Mouse (Mus musculus) myocyte (in vitro differentiated cells): ENCODE data around the gene Ccdc103. TPM values are rescaled to one million over a fixed set of nuclear protein-coding genes. Genes with fewer than 3 reads are reported as not detected.
A peak's percentile ranks its signal among the peaks of the same experiment; 100 is the strongest.

Experiments used
- H3K27me3 ChIP-seq: one replicate; pipeline ENCODE4 v1.6.1; 2011; ENCODE audit not compliant: control insufficient read depth, insufficient read depth, insufficient read length
- H3K36me3 ChIP-seq: one replicate; pipeline ENCODE4 v1.6.1; 2011; ENCODE audit not compliant: control insufficient read depth, insufficient read depth
- H3K4me2 ChIP-seq: one replicate; pipeline ENCODE4 v1.6.1; 2011; ENCODE audit warnings: low read depth, control low read depth
- H3K4me3 ChIP-seq: one replicate; pipeline ENCODE4 v1.5.1; 2011; ENCODE audit warnings: mild to moderate bottlenecking, control low read depth, moderate library complexity
- H3K79me2 ChIP-seq: one replicate; pipeline ENCODE4 v1.6.1; 2011; ENCODE audit not compliant: control insufficient read depth, insufficient read depth
- H3ac ChIP-seq: one replicate; pipeline ENCODE4 v1.6.1; 2011; ENCODE audit not compliant: control insufficient read depth, insufficient read length
- CEBPB ChIP-seq: IDR thresholded peaks from 2 replicates; pipeline ENCODE4 v1.6.1; 2011; ENCODE audit warnings: mild to moderate bottlenecking, moderate library complexity; ENCODE audit not compliant: poor library complexity, insufficient read depth, severe bottlenecking
- E2F4 ChIP-seq: IDR thresholded peaks from one replicate; pipeline ENCODE4 v1.6.1; 2011; ENCODE audit warnings: mild to moderate bottlenecking, control low read depth, moderate library complexity; ENCODE audit not compliant: insufficient read depth
- MAX ChIP-seq: IDR thresholded peaks from one replicate; pipeline ENCODE4 v1.6.1; 2011; ENCODE audit warnings: low read depth, mild to moderate bottlenecking, control low read depth
- MYOD1 ChIP-seq, 3 experiments: IDR thresholded peaks; one replicate each; pipeline ENCODE4 v1.6.1; 2011; ENCODE audit warnings: control low read depth in 2 of 3, low read depth in 2 of 3, mild to moderate bottlenecking in 2 of 3, moderate library complexity in 1 of 3; ENCODE audit not compliant: insufficient read length in 2 of 3, control insufficient read depth in 1 of 3
- MYOG ChIP-seq, 3 experiments: IDR thresholded peaks; one replicate each; pipeline ENCODE4 v1.6.1; 2011; ENCODE audit warnings: control low read depth in 2 of 3, low read depth in 2 of 3, mild to moderate bottlenecking in 2 of 3; ENCODE audit not compliant: insufficient read length in 2 of 3, control insufficient read depth in 1 of 3, insufficient read depth in 1 of 3
- POLR2A ChIP-seq: IDR thresholded peaks from one replicate; pipeline ENCODE4 v1.6.1; 2011; ENCODE audit warnings: low read depth, mild to moderate bottlenecking, control low read depth, moderate library complexity; ENCODE audit not compliant: insufficient read length
- POLR2AphosphoS2 ChIP-seq: IDR thresholded peaks from one replicate; pipeline ENCODE4 v1.6.1; 2011; ENCODE audit warnings: low read depth, control low read depth; ENCODE audit not compliant: insufficient read length
- REST ChIP-seq: IDR thresholded peaks from one replicate; pipeline ENCODE4 v1.6.1; 2011; ENCODE audit warnings: mild to moderate bottlenecking, control low read depth, moderate library complexity; ENCODE audit not compliant: insufficient read depth, insufficient read length
- SRF ChIP-seq: IDR thresholded peaks from one replicate; pipeline ENCODE4 v1.6.1; 2011; ENCODE audit warnings: low read depth; ENCODE audit not compliant: control insufficient read depth, insufficient read length
- TCF12 ChIP-seq: IDR thresholded peaks from one replicate; pipeline ENCODE4 v1.6.1; 2011; ENCODE audit warnings: mild to moderate bottlenecking, control low read depth; ENCODE audit not compliant: poor library complexity, insufficient read depth, severe bottlenecking
- TCF3 ChIP-seq: IDR thresholded peaks from one replicate; pipeline ENCODE4 v1.6.1; 2011; ENCODE audit warnings: low read depth, control low read depth; ENCODE audit not compliant: insufficient read length
- USF1 ChIP-seq: IDR thresholded peaks from one replicate; pipeline ENCODE4 v1.6.1; 2011; ENCODE audit warnings: low read depth, mild to moderate bottlenecking, control low read depth, moderate library complexity
- polyA plus RNA-seq: library from polyadenylated mRNA; unstranded; fragments of >200 nt; fragmentation: generic; extraction: Trizol; gene quantifications from one replicate; pipeline ENCODE4 v1.2.1, GENCODE M21; 2012; ENCODE audit warnings: missing spikeins

The Ccdc103 gene
- polyA plus RNA-seq, 1 experiment = 1.4 TPM

GRCm38 (mm10) chr11:102902107-102902506 is 21.1 kb downstream of the Ccdc103 start:
- H3K36me3 ChIP-seq = peaks cover 11% of the 10 kb centered on the region
- no peak overlapping the region for H3K4me2 ChIP-seq
- no peak overlapping the region for H3ac ChIP-seq
- no peak overlapping the region for H3K4me3 ChIP-seq
- H3K79me2 ChIP-seq = no peaks in the 10 kb centered on the region
- TF ChIP-seq MAX (no peak), E2F4 (no peak), POLR2AphosphoS2 (no peak)
- no peaks in the 10 kb centered on the region for H3K27me3 ChIP-seq

- no peak for TF ChIP-seq REST
- no peak for TF ChIP-seq E2F4
- TF ChIP-seq TCF3 = no peak
- peak; percentile 95 for TF ChIP-seq POLR2AphosphoS2
- Histone ChIP-seq H3K79me2 (no peaks in the 10 kb centered on the region), H3K4me2 (no peak overlapping the region)
Observed at GRCm38 (mm10) chr11:102903654-102904053, 22.6 kb downstream of the Ccdc103 start.

DNA sequence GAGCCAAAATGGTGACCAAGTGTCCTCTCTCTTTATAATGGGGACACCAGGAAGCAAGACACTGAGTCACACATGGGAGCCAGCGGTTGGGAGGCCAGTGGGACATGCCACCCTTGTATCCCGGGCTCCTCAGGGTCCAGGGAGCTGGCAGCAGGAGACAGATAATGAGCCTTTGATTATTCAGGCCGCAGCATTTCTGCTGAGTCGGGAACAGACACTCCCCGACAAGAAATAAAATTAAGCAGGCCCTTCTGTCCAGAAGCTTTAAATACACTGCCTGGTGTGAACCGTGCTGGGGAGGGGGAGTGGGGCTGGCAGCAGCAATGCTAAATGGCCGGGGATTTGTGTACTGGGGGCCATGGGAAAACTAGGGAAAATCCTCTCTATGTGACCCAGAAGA is 30.4 kb downstream of the Ccdc103 start:
- Histone ChIP-seq H3K36me3 (peaks cover 17% of the 10 kb centered on the region), H3K27me3 (no peaks in the 10 kb centered on the region), H3K4me3 (no peak overlapping the region), H3K79me2 (peaks cover 8% of the 10 kb centered on the region), H3K4me2 (no peak overlapping the region), H3ac (no peak overlapping the region)
- TF ChIP-seq TCF3 (no peak), TCF12 (no peak), POLR2A (no peak), USF1 (no peak), MYOD1 (IDR thresholded peaks at IDR 0.05; ENCODE audit: control insufficient read depth in 1 of 3, insufficient read length in 2 of 3, low read depth in 2 of 3) (no peak), CEBPB (no peak), MYOG (IDR thresholded peaks at IDR 0.05; ENCODE audit: control insufficient read depth in 1 of 3, insufficient read depth in 1 of 3, insufficient read length in 2 of 3, low read depth in 2 of 3) (no peak)

More at GRCm38 (mm10) chr11:102903654-102904053, 22.6 kb downstream of the Ccdc103 start:
- Histone ChIP-seq H3K27me3 (no peaks in the 10 kb centered on the region), H3ac (no peak overlapping the region), H3K36me3 (peaks cover 13% of the 10 kb centered on the region), H3K4me3 (no peak overlapping the region)

DNA sequence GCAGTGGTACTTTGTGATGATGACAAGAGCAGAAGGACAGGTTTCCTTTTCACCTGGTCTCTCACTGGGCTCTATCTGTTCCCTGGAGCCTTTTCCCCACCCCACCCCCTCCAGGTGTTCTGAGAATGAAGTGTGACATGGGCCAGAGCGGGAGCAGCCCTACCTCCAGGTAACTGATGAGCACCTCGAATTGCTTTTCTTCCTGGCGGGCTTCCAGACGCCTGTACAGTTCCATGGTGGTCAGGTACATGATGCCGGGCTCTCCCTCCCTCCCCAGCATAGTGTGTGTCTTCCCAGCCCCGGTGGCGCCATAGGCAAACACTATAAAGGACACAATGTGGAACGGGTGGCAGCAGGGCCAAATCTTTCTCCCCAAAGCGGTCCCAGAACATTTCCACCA is 34.4 kb downstream of the Ccdc103 start:
- Histone ChIP-seq H3K27me3 (no peaks in the 10 kb centered on the region), H3K36me3 (peaks cover 4% of the 10 kb centered on the region), H3K79me2 (peaks cover 48% of the 10 kb centered on the region), H3K4me2 (no peak overlapping the region), H3K4me3 (no peak overlapping the region), H3ac (no peak overlapping the region)
- TF ChIP-seq MYOG (IDR thresholded peaks at IDR 0.05; ENCODE audit: control insufficient read depth in 1 of 3, insufficient read depth in 1 of 3, insufficient read length in 2 of 3, low read depth in 2 of 3) (no peak), TCF12 (no peak), CEBPB (no peak), USF1 (no peak), E2F4 (no peak), POLR2AphosphoS2 (no peak), MAX (no peak), REST (no peak)

GRCm38 (mm10) chr11:102918077-102918476 is 37.1 kb downstream of the Ccdc103 start:
- Histone ChIP-seq H3K4me2 (peak overlapping the region; percentile 71), H3K36me3 (no peaks in the 10 kb centered on the region), H3K4me3 (no peak overlapping the region), H3ac (no peak overlapping the region), H3K79me2 (peaks cover 75% of the 10 kb centered on the region), H3K27me3 (no peaks in the 10 kb centered on the region)
- TF ChIP-seq MAX (no peak), E2F4 (no peak), MYOG (IDR thresholded peaks at IDR 0.05; ENCODE audit: control insufficient read depth in 1 of 3, insufficient read depth in 1 of 3, insufficient read length in 2 of 3, low read depth in 2 of 3) (no peak), REST (no peak), TCF3 (no peak)

- Histone ChIP-seq H3K4me2 (no peak overlapping the region), H3K36me3 (no peaks in the 10 kb centered on the region), H3ac (no peak overlapping the region), H3K4me3 (no peak overlapping the region), H3K27me3 (no peaks in the 10 kb centered on the region), H3K79me2 (peaks cover 83% of the 10 kb centered on the region)
- TF ChIP-seq REST = no peak
- no peak for TF ChIP-seq POLR2A
- TF ChIP-seq TCF3 = no peak
- no peak for TF ChIP-seq POLR2AphosphoS2
- no peak for TF ChIP-seq CEBPB
- TF ChIP-seq SRF = no peak
- no peak for TF ChIP-seq TCF12
- TF ChIP-seq MYOG (IDR thresholded peaks at IDR 0.05; ENCODE audit: control insufficient read depth in 1 of 3, insufficient read depth in 1 of 3, insufficient read length in 2 of 3, low read depth in 2 of 3) = no peak
- no peak for TF ChIP-seq MAX
- TF ChIP-seq USF1 = no peak
- no peak for TF ChIP-seq MYOD1 (IDR thresholded peaks at IDR 0.05; ENCODE audit: control insufficient read depth in 1 of 3, insufficient read length in 2 of 3, low read depth in 2 of 3)
- no peak for TF ChIP-seq E2F4
Observed at GRCm38 (mm10) chr11:102921491-102921890, 40.5 kb downstream of the Ccdc103 start.
